Comparison of ENCODE assay signal across 15 mouse cellular contexts in the genomic region with DNA sequence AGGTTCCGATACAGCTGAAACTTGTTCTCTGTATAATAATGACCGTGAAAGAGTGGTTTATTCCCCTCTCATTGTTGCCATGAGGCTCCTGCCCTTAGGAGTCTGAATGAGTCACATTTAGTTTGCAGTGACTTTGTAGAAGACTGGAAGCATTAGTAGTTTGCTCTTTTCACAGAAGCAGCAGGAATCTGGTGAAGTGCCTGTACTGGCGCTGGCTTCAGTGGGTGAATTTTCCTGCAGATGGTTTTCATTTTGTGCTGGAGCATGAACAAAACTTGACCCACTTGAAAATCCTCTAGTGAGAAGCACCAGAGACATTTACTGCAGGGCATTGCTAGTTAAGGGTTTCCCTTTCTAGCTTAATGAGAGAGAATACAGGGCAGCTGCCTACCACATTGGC.
A peak's percentile ranks its signal among the peaks of the same experiment; 100 is the strongest.
DNase-seq lines count a peak whose midpoint lies in the region; ATAC-seq and TF ChIP-seq lines count a peak whose summit lies in the region.
"Had no signal": no experiment of that assay in that cellular context is flagged by ENCODE, and none has a peak within 500 bp of the region (broad histone marks: within the 10 kb centered on the region; RNA-seq: fewer than 3 reads in every experiment).

No protein-coding gene starts in this region.

- no peak overlapping the region for H3K4me2 ChIP-seq in hindbrain, postnatal 0 days (ENCODE audit: low read depth, low read length)
- H3K4me2 ChIP-seq in hindbrain, embryonic 12.5 days (replicated peaks), result no peak overlapping the region
- H3K4me2 ChIP-seq: heart, embryonic 15.5 days; hindbrain, embryonic 13.5 days; neural tube, embryonic 13.5 days had no signal

- no peak for TF ChIP-seq CTCF in hindbrain, postnatal 0 days (IDR thresholded peaks at IDR 0.05; ENCODE audit: low read depth)

- H3K4me1 ChIP-seq in hindbrain, postnatal 0 days (ENCODE audit: insufficient read depth, low read length), result no peaks in the 10 kb centered on the region
- no peaks in the 10 kb centered on the region for H3K4me1 ChIP-seq in hindbrain, embryonic 12.5 days
- H3K4me1 ChIP-seq: heart, embryonic 15.5 days; hindbrain, embryonic 13.5 days had no signal

- H3K27me3 ChIP-seq in hindbrain, postnatal 0 days (ENCODE audit: insufficient read depth, low read length), result no peaks in the 10 kb centered on the region
- no peaks in the 10 kb centered on the region for H3K27me3 ChIP-seq in hindbrain, embryonic 12.5 days
- H3K27me3 ChIP-seq: heart, embryonic 15.5 days; hindbrain, embryonic 13.5 days; neural tube, embryonic 13.5 days had no signal

- no peak overlapping the region for H3K4me3 ChIP-seq in hindbrain, postnatal 0 days (ENCODE audit: low read length)
- H3K4me3 ChIP-seq in hindbrain, embryonic 12.5 days, result no peak overlapping the region
- H3K4me3 ChIP-seq: heart, embryonic 15.5 days; hindbrain, embryonic 13.5 days; neural tube, embryonic 13.5 days had no signal

- peak; percentile 8 for DNase-seq in hindbrain, postnatal 0 days (ENCODE audit: low spot score)
- peak; percentile 8 for DNase-seq in right cerebral cortex, postnatal 25 days
- DNase-seq in right cerebral cortex, postnatal 4 days, result no peak
- peak; percentile 13 to 30 for DNase-seq in cerebellum, postnatal 10 days
- DNase-seq in lung, adult 18-20 months, result no peak
- no peak for DNase-seq in lung, postnatal 25 days (ENCODE audit: low spot score)
- DNase-seq: kidney, adult 8-10 months; liver, postnatal 0 days; midbrain, embryonic 14.5 days; thymus, adult 18-20 months had no signal

- 27% methylated on average over 3 of the region's 3 CpGs for WGBS in hindbrain, postnatal 0 days
- WGBS in hindbrain, embryonic 12.5 days, result 43% methylated on average over 3 of the region's 3 CpGs

- H3K36me3 ChIP-seq in hindbrain, postnatal 0 days (ENCODE audit: insufficient read depth, low read length), result no peaks in the 10 kb centered on the region
- H3K36me3 ChIP-seq in hindbrain, embryonic 12.5 days, result no peaks in the 10 kb centered on the region
- H3K36me3 ChIP-seq: heart, embryonic 15.5 days; hindbrain, embryonic 13.5 days; neural tube, embryonic 13.5 days had no signal

- no peak overlapping the region for H3K9ac ChIP-seq in hindbrain, postnatal 0 days (replicated peaks; ENCODE audit: low read length)
- H3K9ac ChIP-seq in hindbrain, embryonic 12.5 days, result no peak overlapping the region
- H3K9ac ChIP-seq: heart, embryonic 15.5 days; hindbrain, embryonic 13.5 days; liver, postnatal 0 days; neural tube, embryonic 13.5 days had no signal

- ATAC-seq in hindbrain, postnatal 0 days, result no peak
- no peak for ATAC-seq in hindbrain, embryonic 12.5 days (ENCODE audit: low FRiP score)
- ATAC-seq: activated CD4-positive, CD25-positive, alpha-beta regulatory T cell, adult 4 months; liver, postnatal 0 days had no signal

- H3K9me3 ChIP-seq in hindbrain, postnatal 0 days (ENCODE audit: low read length), result no peaks in the 10 kb centered on the region
- 0 out of 2 replicates have a peak, but pooled peaks cover 4% of the 10 kb centered on the region for H3K9me3 ChIP-seq in hindbrain, embryonic 12.5 days (replicated peaks)
- H3K9me3 ChIP-seq: heart, embryonic 15.5 days had no signal

- no peak overlapping the region for H3K27ac ChIP-seq in hindbrain, postnatal 0 days
- H3K27ac ChIP-seq in hindbrain, embryonic 12.5 days, result no peak overlapping the region
- H3K27ac ChIP-seq: heart, embryonic 15.5 days; hindbrain, embryonic 13.5 days; neural tube, embryonic 13.5 days had no signal

Comparison
In these comparisons a context has a peak if more than half of its experiments do, and no peak if none do; other contexts are left out.
1. DNase-seq: peak in hindbrain, postnatal 0 days (single experiment), right cerebral cortex, postnatal 25 days (single experiment) and cerebellum, postnatal 10 days (2 of 2); none in right cerebral cortex, postnatal 4 days (single experiment), lung, adult 18-20 months (0 of 2) and lung, postnatal 25 days (single experiment).